Mouse (Mus musculus) stomach, embryonic 16.5 days (tissue): ENCODE results near the gene Cdh6. TPM values are rescaled to one million over a fixed set of nuclear protein-coding genes. Genes with fewer than 3 reads are reported as not detected.

Experiments
- ATAC-seq: fragments of 200-750 bp; cut with Nextera tagmentation; 2 replicates; pipeline ENCODE4 v1.8.0; 2017; ENCODE audit warnings: moderate number of reproducible peaks, moderate TSS enrichment; ENCODE audit not compliant: insufficient read depth, low FRiP score
- H3K27ac ChIP-seq: fragments of 300-500 bp; sonication (generic); 2 replicates; pipeline ENCODE4 v1.5.1; 2014; ENCODE audit warnings: low read length
- H3K27me3 ChIP-seq: fragments of 300-500 bp; sonication (generic); 2 replicates; pipeline ENCODE4 v1.6.1; 2014; ENCODE audit warnings: low read length, control low read depth, mixed read lengths; ENCODE audit not compliant: control insufficient read depth, insufficient read depth
- H3K36me3 ChIP-seq: fragments of 300-500 bp; sonication (generic); 2 replicates; pipeline ENCODE4 v1.6.1; 2014; ENCODE audit warnings: low read length; ENCODE audit not compliant: control insufficient read depth, insufficient read depth
- H3K4me1 ChIP-seq: fragments of 300-500 bp; sonication (generic); 2 replicates; pipeline ENCODE4 v1.6.1; 2014; ENCODE audit warnings: low read length, control low read depth, mixed read lengths; ENCODE audit not compliant: control insufficient read depth, insufficient read depth
- H3K4me2 ChIP-seq: fragments of 300-500 bp; sonication (generic); 2 replicates; pipeline ENCODE4 v1.6.1; 2014; ENCODE audit warnings: low read depth, low read length, mixed read lengths
- H3K4me3 ChIP-seq: fragments of 300-500 bp; sonication (generic); replicated peaks from 2 replicates; pipeline ENCODE4 v1.5.1; 2014; ENCODE audit warnings: mild to moderate bottlenecking, low read length
- H3K9ac ChIP-seq: fragments of 300-500 bp; sonication (generic); 2 replicates; pipeline ENCODE4 v1.6.1; 2014; ENCODE audit warnings: low read length
- H3K9me3 ChIP-seq: fragments of 300-500 bp; sonication (generic); replicated peaks from 2 replicates; pipeline ENCODE4 v1.6.1; 2016; ENCODE audit warnings: low read length, control low read depth; ENCODE audit not compliant: control insufficient read depth
- WGBS: fragments of 180-500 bp; shearing (Covaris S2); extraction: QIAGEN DNeasy Blood & Tissue Kit; methylation state at CpG from one replicate; pipeline ENCODE4 v1.1.7; 2014; 5-methylcytosine and 5-hydroxymethylcytosine counted together
- polyA plus RNA-seq: library from polyadenylated mRNA; unstranded; fragments of >200 nt; fragmentation: Nextera tagmentation; extraction: Ambion mirVana; gene quantifications from 2 replicates; pipeline ENCODE4 v1.2.1, GENCODE M21; 2015

Cdh6 gene
- polyA plus RNA-seq, 1 experiment from 2014 or later, result 4.5 TPM

DNA sequence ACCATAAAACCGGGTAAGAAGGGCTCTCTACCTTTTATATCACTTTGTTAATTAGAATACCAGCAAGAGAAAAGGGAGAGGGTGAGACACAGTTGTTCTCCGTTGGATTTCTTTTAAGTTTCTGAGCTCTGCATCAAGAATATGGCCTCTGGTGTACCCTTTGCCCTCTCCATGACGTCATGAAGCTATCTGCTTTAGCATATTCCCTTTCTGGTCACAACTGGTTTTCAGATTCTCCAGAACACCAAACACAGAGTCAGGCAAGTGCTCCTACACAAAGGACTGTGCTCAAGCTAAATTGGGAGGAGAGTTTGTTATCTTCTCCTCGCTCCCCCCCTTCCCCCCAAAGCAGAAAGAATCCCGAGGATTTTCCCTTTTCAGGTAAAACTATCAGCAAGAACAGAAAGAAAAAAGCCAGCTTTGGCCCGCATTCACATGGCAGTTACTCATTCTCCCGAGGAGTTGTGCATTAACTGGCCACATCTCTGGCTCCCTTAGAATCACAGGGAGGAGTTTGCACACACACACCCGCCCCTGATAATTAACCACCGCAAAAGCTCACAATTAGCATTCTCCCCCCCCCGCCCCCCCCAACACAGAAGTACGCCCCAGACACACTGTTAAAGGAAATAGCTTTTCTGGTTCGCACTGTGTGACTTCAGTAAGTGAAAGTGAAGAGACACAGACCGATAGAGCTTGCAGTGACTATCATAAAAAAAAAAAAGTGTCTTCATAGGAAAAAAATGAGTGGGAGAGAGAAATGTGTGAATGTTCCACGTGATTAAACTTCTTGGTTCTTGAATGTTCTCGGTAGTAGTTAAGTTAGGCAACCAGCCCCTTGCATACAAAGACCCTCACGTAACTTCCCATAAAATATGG, 1.8 kb downstream of the Cdh6 start:
- no peak overlapping the region for H3K27ac ChIP-seq
- WGBS, result 7% methylated on average over 16 of the region's 16 CpGs
- peaks cover 9% of the 10 kb centered on the region; the same call in 1 of the 2 replicates for H3K27me3 ChIP-seq
- H3K36me3 ChIP-seq, result no peaks in the 10 kb centered on the region
- peak overlapping the region; percentile 38; the same call in 1 of the 2 replicates for H3K9ac ChIP-seq
- peaks cover 11% of the 10 kb centered on the region; the same call in 1 of the 2 replicates for H3K4me1 ChIP-seq
- peak overlapping the region; percentile 87 for H3K4me2 ChIP-seq
- H3K4me3 ChIP-seq, result peak overlapping the region; percentile 54
- ATAC-seq, result no peak
- H3K9me3 ChIP-seq, result no peaks in the 10 kb centered on the region

DNA sequence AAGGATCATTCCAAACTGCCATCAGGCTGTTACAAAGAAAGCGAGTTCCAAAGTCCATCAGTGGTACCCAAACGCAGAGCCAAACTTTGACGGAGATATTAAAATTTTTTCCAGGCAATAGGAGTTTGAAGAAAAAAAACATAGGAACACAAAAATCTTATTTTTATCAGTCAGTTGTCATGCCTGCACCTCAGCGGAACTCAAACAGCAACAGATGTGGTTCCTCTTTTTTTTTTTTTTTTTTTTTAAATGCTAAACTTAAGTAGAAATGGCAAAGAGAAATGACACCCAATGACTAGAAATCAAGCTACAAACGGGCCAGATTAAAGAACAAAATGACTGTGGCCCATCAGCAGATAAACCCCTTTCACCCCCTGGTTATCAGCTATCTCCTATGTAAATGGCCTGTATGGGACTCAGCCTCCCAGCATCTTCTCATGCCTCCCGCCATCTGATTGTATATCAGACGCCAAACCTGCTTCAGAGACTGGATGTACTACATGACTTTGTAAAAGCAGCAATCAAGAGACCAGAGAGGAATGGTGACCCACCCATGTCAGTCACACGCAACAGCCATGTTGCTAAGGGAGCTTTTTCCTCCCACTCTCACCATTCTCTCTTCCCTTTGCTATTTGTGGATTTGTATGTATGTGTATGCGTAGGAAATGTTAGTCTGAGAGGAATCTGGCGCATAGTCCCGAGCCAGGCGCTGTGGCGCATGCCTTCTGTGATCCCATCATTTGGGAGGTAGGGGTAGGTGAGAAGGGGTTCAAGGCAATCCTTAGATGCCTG, 8.2 kb downstream of the Cdh6 start:
- no peak overlapping the region for H3K4me2 ChIP-seq

DNA sequence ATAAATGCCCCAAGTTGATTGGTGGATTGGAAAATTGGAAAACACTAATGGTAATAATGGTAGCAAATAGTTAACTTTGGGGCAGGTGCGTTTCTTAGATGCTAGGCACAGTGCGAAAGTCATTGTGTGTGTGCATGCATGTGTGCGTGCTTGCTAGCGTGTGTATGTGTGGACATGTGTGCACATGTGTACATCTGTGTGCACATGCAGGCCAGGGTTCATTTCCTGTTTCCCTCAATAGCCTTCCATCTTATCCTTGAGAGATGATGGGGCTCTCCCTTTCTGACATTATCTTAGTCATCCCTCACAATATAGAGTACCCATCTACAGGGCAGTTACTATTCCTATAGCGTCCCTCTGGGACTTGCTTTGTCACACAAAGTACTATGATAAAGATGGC, 17.7 kb downstream of the Cdh6 start:
- Histone ChIP-seq H3K36me3 (no peaks in the 10 kb centered on the region), H3K9me3 (no peaks in the 10 kb centered on the region), H3K4me1 (no peaks in the 10 kb centered on the region), H3K4me2 (no peak overlapping the region), H3K27me3 (no peaks in the 10 kb centered on the region), H3K9ac (no peak overlapping the region), H3K27ac (no peak overlapping the region), H3K4me3 (no peak overlapping the region)
- no peak for ATAC-seq
- 92% methylated on average over 5 of the region's 5 CpGs for WGBS

More for the DNA sequence above, 8.2 kb downstream of the Cdh6 start:
- no peak overlapping the region for H3K4me3 ChIP-seq
- no peak overlapping the region for H3K27ac ChIP-seq
- whole genome bisulfite sequencing, result 88% methylated on average over 13 of the region's 13 CpGs
- no peaks in the 10 kb centered on the region for H3K27me3 ChIP-seq
- H3K36me3 ChIP-seq, result no peaks in the 10 kb centered on the region
- H3K4me1 ChIP-seq, result no peaks in the 10 kb centered on the region
- no peak for ATAC-seq
- no peak overlapping the region for H3K9ac ChIP-seq
- no peaks in the 10 kb centered on the region for H3K9me3 ChIP-seq

DNA sequence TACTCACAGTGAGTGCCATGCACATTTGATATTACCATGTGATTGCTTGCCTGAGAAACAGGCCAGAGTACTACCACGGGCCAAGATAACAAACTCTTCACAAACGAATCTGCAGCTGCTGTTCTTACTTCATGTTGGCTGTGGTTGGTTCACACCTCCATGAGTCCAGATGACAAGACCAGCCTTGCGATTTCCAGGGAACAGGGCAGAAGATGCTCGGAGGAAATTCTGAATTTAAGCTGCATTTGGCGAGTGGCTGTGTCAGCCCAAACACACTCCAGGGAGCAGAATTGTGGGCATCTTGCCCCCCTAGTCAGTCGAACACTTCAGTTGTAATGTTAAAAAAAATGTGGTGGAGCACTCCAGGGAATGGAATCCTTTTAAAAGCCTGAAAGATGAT, 18.1 kb downstream of the Cdh6 start:
- no peaks in the 10 kb centered on the region for H3K27me3 ChIP-seq
- no peak for ATAC-seq
- H3K27ac ChIP-seq, result no peak overlapping the region
- H3K4me2 ChIP-seq, result no peak overlapping the region
- no peaks in the 10 kb centered on the region for H3K4me1 ChIP-seq
- no peaks in the 10 kb centered on the region for H3K9me3 ChIP-seq
- H3K4me3 ChIP-seq, result no peak overlapping the region
- WGBS, result 69% methylated on average over 6 of the region's 6 CpGs
- no peak overlapping the region for H3K9ac ChIP-seq
- no peaks in the 10 kb centered on the region for H3K36me3 ChIP-seq

DNA sequence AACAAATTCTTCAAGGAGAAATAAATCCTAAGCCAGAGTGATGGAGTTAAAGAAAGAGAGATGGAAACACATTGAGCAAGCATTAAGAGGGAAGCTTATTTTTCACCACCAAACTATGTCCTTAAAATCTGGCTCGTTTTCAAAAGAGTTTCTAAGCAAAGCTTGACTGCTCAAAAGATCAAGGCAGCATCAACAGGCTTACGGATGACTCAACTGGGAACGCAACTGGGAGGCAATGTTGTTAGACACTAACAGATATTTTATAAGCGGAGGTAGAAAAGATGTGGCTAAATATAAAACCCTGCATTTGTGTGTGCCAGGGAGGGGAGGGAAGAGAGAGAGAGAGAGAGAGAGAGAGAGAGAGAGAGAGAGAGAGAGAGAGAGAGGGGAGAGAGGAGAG, 31.5 kb downstream of the Cdh6 start:
- H3K36me3 ChIP-seq, result no peaks in the 10 kb centered on the region
- no peak for ATAC-seq
- no peaks in the 10 kb centered on the region for H3K27me3 ChIP-seq
- no peaks in the 10 kb centered on the region for H3K4me1 ChIP-seq
- no peak overlapping the region for H3K27ac ChIP-seq
- no peak overlapping the region for H3K4me3 ChIP-seq
- 55% methylated on average over 4 of the region's 4 CpGs for WGBS
- H3K9ac ChIP-seq, result no peak overlapping the region
- no peak overlapping the region for H3K4me2 ChIP-seq
- no peaks in the 10 kb centered on the region for H3K9me3 ChIP-seq

DNA sequence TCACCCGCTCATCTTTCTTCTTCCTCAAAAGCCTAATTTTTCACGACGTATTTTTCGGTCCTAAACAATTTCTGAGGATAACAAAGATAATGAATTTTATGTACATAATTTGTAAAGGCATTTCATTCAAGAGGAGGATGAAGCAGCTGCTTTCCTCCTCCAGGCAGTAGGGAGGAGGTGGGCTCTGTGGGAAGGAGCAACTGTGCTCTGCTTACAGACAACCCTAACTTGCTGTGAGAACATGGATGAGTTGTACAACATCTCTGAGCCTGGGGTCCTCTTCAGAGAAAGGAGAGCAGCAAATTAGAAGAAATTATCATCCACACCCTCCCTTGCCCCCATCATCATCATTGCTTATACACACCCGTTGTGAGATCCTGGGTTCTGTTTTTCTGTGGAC, 33.8 kb downstream of the Cdh6 start:
- H3K9me3 ChIP-seq, result no peaks in the 10 kb centered on the region
- H3K4me1 ChIP-seq, result no peaks in the 10 kb centered on the region
- H3K27me3 ChIP-seq, result no peaks in the 10 kb centered on the region
- WGBS, result 83% methylated on average over 5 of the region's 5 CpGs
- H3K4me2 ChIP-seq, result no peak overlapping the region
- no peak overlapping the region for H3K4me3 ChIP-seq
- no peaks in the 10 kb centered on the region for H3K36me3 ChIP-seq
- H3K27ac ChIP-seq, result no peak overlapping the region
- no peak overlapping the region for H3K9ac ChIP-seq
- no peak for ATAC-seq

DNA sequence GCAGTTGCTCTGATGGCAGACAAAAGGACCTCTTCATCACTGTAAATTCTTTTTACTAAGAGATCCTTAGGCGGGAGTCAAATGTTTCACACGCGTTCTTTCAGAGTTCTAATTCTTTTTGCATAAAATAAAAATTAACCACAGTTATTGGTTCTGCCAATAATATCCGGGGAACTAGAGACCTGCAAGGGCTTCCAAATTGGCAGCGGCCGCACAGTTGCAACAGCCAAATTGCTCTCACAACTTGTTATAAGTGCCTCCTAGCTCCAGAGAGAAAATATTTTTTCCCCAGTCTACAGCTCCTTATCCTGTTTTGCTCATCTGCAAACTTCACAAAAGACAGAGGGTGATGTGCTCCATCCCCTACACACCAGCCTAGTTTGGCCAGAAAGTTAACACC, 36.3 kb downstream of the Cdh6 start:
- Histone ChIP-seq H3K4me2 (no peak overlapping the region), H3K4me1 (no peaks in the 10 kb centered on the region), H3K9ac (no peak overlapping the region), H3K27ac (no peak overlapping the region), H3K27me3 (no peaks in the 10 kb centered on the region), H3K4me3 (no peak overlapping the region), H3K9me3 (no peaks in the 10 kb centered on the region), H3K36me3 (no peaks in the 10 kb centered on the region)
- ATAC-seq, result no peak
- 86% methylated on average over 6 of the region's 6 CpGs for WGBS

DNA sequence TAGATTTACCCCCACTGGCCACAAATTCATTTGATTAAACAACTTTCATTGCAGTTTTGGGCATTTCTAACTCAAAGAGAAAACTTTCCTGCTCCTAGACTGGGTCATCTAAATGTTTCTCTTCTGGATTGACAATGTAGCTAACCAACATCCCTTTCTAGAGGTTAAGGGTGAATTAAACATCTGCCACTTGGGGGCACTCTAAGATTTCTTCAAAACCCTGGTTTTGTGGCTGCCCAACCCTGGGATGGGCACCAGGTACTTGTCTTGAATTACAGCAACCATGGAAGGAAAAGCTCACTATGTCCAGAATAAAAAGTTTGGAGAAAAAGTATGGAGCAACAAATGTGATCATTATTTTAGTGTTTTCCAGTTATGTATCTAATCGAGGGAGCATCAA, 39.4 kb downstream of the Cdh6 start:
- no peak for ATAC-seq
- H3K9ac ChIP-seq, result no peak overlapping the region
- WGBS, result 68% methylated on average over 1 of the region's 1 CpGs

DNA sequence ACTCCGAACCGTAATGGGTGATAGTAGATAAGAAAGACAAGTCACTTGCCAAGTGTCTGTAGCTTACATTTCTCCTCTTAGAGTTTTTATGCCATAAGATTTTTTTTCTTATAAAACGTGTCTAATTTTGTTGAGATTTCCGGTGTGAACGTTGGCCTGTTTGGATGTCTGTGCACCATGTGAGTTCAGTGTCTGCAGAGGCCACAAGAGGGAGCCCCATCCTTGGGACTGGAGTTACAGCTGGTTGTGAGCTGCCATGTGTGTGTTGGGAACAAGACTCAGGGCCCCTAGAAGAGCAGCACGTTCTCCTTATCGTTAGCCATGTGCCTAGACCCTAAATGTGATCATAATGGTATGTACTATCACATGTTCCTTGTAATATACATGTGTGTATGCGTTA, 40.1 kb downstream of the Cdh6 start:
- H3K4me1 ChIP-seq, result no peaks in the 10 kb centered on the region
- no peak overlapping the region for H3K4me2 ChIP-seq
- H3K9me3 ChIP-seq, result no peaks in the 10 kb centered on the region
- H3K4me3 ChIP-seq, result no peak overlapping the region
- WGBS, result 93% methylated on average over 8 of the region's 8 CpGs
- ATAC-seq, result no peak
- no peaks in the 10 kb centered on the region for H3K36me3 ChIP-seq
- no peak overlapping the region for H3K9ac ChIP-seq
- no peaks in the 10 kb centered on the region for H3K27me3 ChIP-seq
- H3K27ac ChIP-seq, result no peak overlapping the region

More for the DNA sequence above, 39.4 kb downstream of the Cdh6 start:
- Histone ChIP-seq H3K9me3 (no peaks in the 10 kb centered on the region), H3K36me3 (no peaks in the 10 kb centered on the region), H3K27ac (no peak overlapping the region), H3K4me2 (no peak overlapping the region), H3K27me3 (no peaks in the 10 kb centered on the region), H3K4me1 (no peaks in the 10 kb centered on the region), H3K4me3 (no peak overlapping the region)
